In the genomic region with DNA sequence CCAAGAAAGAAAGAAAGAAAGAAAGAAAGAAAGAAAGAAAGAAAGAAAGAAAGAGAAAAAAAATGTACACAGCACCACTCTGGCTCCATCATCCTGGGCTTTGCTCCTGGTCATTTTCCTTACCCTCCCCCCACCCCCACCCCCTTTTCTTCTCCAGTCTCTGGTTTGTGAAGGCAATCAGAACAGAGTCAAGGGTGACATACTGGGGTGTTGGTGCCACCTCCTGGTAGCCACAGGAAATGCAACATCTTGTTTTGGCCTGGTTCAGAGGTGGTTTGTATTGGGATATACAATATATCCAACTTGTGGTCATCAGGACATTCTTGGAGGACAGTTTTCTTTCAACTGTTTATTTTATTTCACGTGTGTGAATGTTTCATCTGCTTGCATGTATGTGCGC, we compare ENCODE assay signal across 8 mouse cellular contexts. TPM values are rescaled to one million over a fixed set of nuclear protein-coding genes. Genes with fewer than 3 reads are reported as not detected.
A peak's percentile ranks its signal among the peaks of the same experiment; 100 is the strongest.
DNase-seq lines count a peak whose midpoint lies in the region; ATAC-seq and TF ChIP-seq lines count a peak whose summit lies in the region.

No protein-coding gene starts in this region.

- no peak for TF ChIP-seq POLR2A in embryonic fibroblast, embryonic 13.5 days (IDR thresholded peaks at IDR 0.05; ENCODE audit: low read depth, low read length)

- DNase-seq in hindbrain, embryonic 10.5 days (ENCODE audit: low spot score): peak; percentile 79
- peak; percentile 75 for DNase-seq in adrenal gland, postnatal 25 days
- peak; percentile 84 for DNase-seq in heart, postnatal 4 days
- peak; percentile 74 to 76 for DNase-seq in layer of hippocampus, postnatal 36 days
- DNase-seq in skeletal muscle tissue, adult 2 months (ENCODE audit: low read depth, low spot score): peak; percentile 62

- H3K27me3 ChIP-seq in hindbrain, embryonic 10.5 days (ENCODE audit: insufficient read depth, poor library complexity, severe bottlenecking): peaks cover 10% of the 10 kb centered on the region; the same call in 1 of the 2 replicates
- H3K27me3 ChIP-seq in hindbrain, embryonic 13.5 days: 0 out of 2 replicates have a peak, but pooled peaks cover 4% of the 10 kb centered on the region

- no peak overlapping the region for H3K4me2 ChIP-seq in hindbrain, embryonic 13.5 days

- no peaks in the 10 kb centered on the region for H3K36me3 ChIP-seq in hindbrain, embryonic 10.5 days
- no peaks in the 10 kb centered on the region for H3K36me3 ChIP-seq in hindbrain, embryonic 13.5 days

- no peak for ATAC-seq in hindbrain, embryonic 13.5 days (ENCODE audit: low FRiP score)
- ATAC-seq in megakaryocyte-erythroid progenitor cell, adult 5-6 weeks (replicated peaks; ENCODE audit: low FRiP score, low TSS enrichment, poor library complexity, severe bottlenecking): peak; percentile 43; the same call in 1 of the 2 replicates

- 35% methylated on average over 2 of the region's 2 CpGs for WGBS in hindbrain, embryonic 10.5 days
- WGBS in hindbrain, embryonic 13.5 days: 39% methylated on average over 2 of the region's 2 CpGs

- no peaks in the 10 kb centered on the region for H3K9me3 ChIP-seq in hindbrain, embryonic 10.5 days
- H3K9me3 ChIP-seq in hindbrain, embryonic 13.5 days: no peaks in the 10 kb centered on the region

- no peak overlapping the region for H3K4me3 ChIP-seq in hindbrain, embryonic 10.5 days
- no peak overlapping the region for H3K4me3 ChIP-seq in hindbrain, embryonic 13.5 days
- no peak overlapping the region for H3K4me3 ChIP-seq in embryonic fibroblast, embryonic 13.5 days (ENCODE audit: insufficient read depth, low read length)

- peaks cover 11% of the 10 kb centered on the region; the same call in 1 of the 2 replicates for H3K4me1 ChIP-seq in hindbrain, embryonic 10.5 days (replicated peaks)
- peaks cover 8% of the 10 kb centered on the region; the same call in 1 of the 2 replicates for H3K4me1 ChIP-seq in hindbrain, embryonic 13.5 days (replicated peaks)
- no peaks in the 10 kb centered on the region for H3K4me1 ChIP-seq in embryonic fibroblast, embryonic 13.5 days (ENCODE audit: control insufficient read depth, insufficient read depth, low read length)

- TF ChIP-seq CTCF in embryonic fibroblast, embryonic 13.5 days (IDR thresholded peaks at IDR 0.05; ENCODE audit: borderline replicate concordance, insufficient read depth, low read length): peak; percentile 74; the same call in 1 of the 2 replicates

- H3K9ac ChIP-seq in hindbrain, embryonic 13.5 days: no peak overlapping the region

- no peak overlapping the region for H3K27ac ChIP-seq in hindbrain, embryonic 10.5 days
- H3K27ac ChIP-seq in hindbrain, embryonic 13.5 days: no peak overlapping the region
- no peak overlapping the region for H3K27ac ChIP-seq in embryonic fibroblast, embryonic 13.5 days (ENCODE audit: insufficient read depth, low read length)

RNA-seq across cellular contexts. Expression of gene Fgfr4, which starts 26.1 kb away (rescaled TPM):
- 0.67 and 1.3 TPM in 2 replicates for polyA plus RNA-seq in hindbrain, embryonic 10.5 days (2016; fragmentation: Nextera tagmentation; extraction: Ambion mirVana)
- polyA plus RNA-seq in hindbrain, embryonic 13.5 days (2015; fragmentation: Nextera tagmentation; extraction: Ambion mirVana): 1.1 and 2.0 TPM in 2 replicates
- 35.6 and 60.4 TPM in 2 replicates for total RNA-seq in adrenal gland, postnatal 25 days (2021)
- not detected in 2 replicates for polyA plus RNA-seq in embryonic fibroblast, embryonic 13.5 days (2011; ENCODE audit: insufficient read length, low read depth, missing spikeins)
- total RNA-seq in heart, postnatal 4 days (2021): 1 to 10 TPM in 1 of 2 experiments, under 1 TPM in 1; 0.61 to 1.3 TPM
- under 1 TPM; 0.20 to 0.43 TPM for total RNA-seq in layer of hippocampus, postnatal 36 days (2021)
- not detected in 2 replicates for total RNA-seq in megakaryocyte-erythroid progenitor cell, adult 5-6 weeks (2014; fragmentation: Nextera tagmentation)
- not detected in 2 replicates for total RNA-seq in megakaryocyte-erythroid progenitor cell, adult 5-6 weeks (2017)

RNA-seq across cellular contexts. Expression of gene Nsd1, which starts 31.0 kb away (rescaled TPM):
- polyA plus RNA-seq in hindbrain, embryonic 10.5 days (2016; fragmentation: Nextera tagmentation; extraction: Ambion mirVana): 69.3 and 73.9 TPM in 2 replicates
- polyA plus RNA-seq in hindbrain, embryonic 13.5 days (2015; fragmentation: Nextera tagmentation; extraction: Ambion mirVana): 70.7 and 73.5 TPM in 2 replicates
- 121 and 142 TPM in 2 replicates for total RNA-seq in adrenal gland, postnatal 25 days (2021)
- 73.9 and 86.2 TPM in 2 replicates for polyA plus RNA-seq in embryonic fibroblast, embryonic 13.5 days (2011; ENCODE audit: insufficient read length, low read depth, missing spikeins)
- total RNA-seq in heart, postnatal 4 days (2021): 100 to 1,000 TPM; 107 to 108 TPM
- 100 to 1,000 TPM; 124 to 131 TPM for total RNA-seq in layer of hippocampus, postnatal 36 days (2021)
- total RNA-seq in megakaryocyte-erythroid progenitor cell, adult 5-6 weeks (2014; fragmentation: Nextera tagmentation): 99.4 and 139 TPM in 2 replicates
- 77.3 and 94.1 TPM in 2 replicates for total RNA-seq in megakaryocyte-erythroid progenitor cell, adult 5-6 weeks (2017)

RNA-seq across cellular contexts. Expression of gene Gm17617, which starts 45.2 kb away (rescaled TPM):
- polyA plus RNA-seq in hindbrain, embryonic 10.5 days (2016; fragmentation: Nextera tagmentation; extraction: Ambion mirVana): not detected in 2 replicates
- polyA plus RNA-seq in hindbrain, embryonic 13.5 days (2015; fragmentation: Nextera tagmentation; extraction: Ambion mirVana): not detected in 2 replicates
- total RNA-seq in adrenal gland, postnatal 25 days (2021): not detected in 2 replicates
- not detected in 2 replicates for polyA plus RNA-seq in embryonic fibroblast, embryonic 13.5 days (2011; ENCODE audit: insufficient read length, low read depth, missing spikeins)
- not detected for total RNA-seq in heart, postnatal 4 days (2021)
- not detected for total RNA-seq in layer of hippocampus, postnatal 36 days (2021)
- not detected in 2 replicates for total RNA-seq in megakaryocyte-erythroid progenitor cell, adult 5-6 weeks (2014; fragmentation: Nextera tagmentation)
- total RNA-seq in megakaryocyte-erythroid progenitor cell, adult 5-6 weeks (2017): not detected in 2 replicates

Comparison
In these comparisons a context has a peak if more than half of its experiments do, and no peak if none do; other contexts are left out.
1. RNA of gene Fgfr4, which starts 26.1 kb away (total RNA-seq): 35.6 to 60.4 TPM in adrenal gland, postnatal 25 days; 0.61 to 1.3 TPM in heart, postnatal 4 days, 0.20 to 0.43 TPM in layer of hippocampus, postnatal 36 days and not detected in megakaryocyte-erythroid progenitor cell, adult 5-6 weeks; every median in the first group is over 10 times any median in the second.
2. Peak in every context shown above with its lines, with median percentiles within 50 percentile points of each other: DNase-seq.